Mouse (Mus musculus) kidney, postnatal 0 days (tissue): ENCODE results near the gene Erbb2. TPM values are rescaled to one million over a fixed set of nuclear protein-coding genes. Genes with fewer than 3 reads are reported as not detected.

Experiments used
- ATAC-seq: fragments of 200-750 bp; cut with Nextera tagmentation; replicated peaks from 2 replicates; pipeline ENCODE4 v1.8.0; 2017; ENCODE audit warnings: low read depth, moderate number of reproducible peaks, moderate TSS enrichment, moderate library complexity; ENCODE audit not compliant: low FRiP score
- DNase-seq: peaks from one replicate; pipeline ENCODE4 v3.0.0-alpha.2; 2016; ENCODE audit warnings: low spot score
- H3K27ac ChIP-seq: fragments of 300-500 bp; sonication (generic); 2 replicates; pipeline ENCODE4 v1.5.1; 2014; ENCODE audit warnings: mild to moderate bottlenecking
- H3K27me3 ChIP-seq: fragments of 300-500 bp; sonication (generic); 2 replicates; pipeline ENCODE4 v1.6.1; 2014; ENCODE audit warnings: low read length, mixed read lengths; ENCODE audit not compliant: insufficient read depth
- H3K36me3 ChIP-seq: fragments of 300-500 bp; sonication (generic); 2 replicates; pipeline ENCODE4 v1.6.1; 2014; ENCODE audit warnings: low read length, mixed read lengths; ENCODE audit not compliant: insufficient read depth
- H3K4me1 ChIP-seq: fragments of 300-500 bp; sonication (generic); replicated peaks from 2 replicates; pipeline ENCODE4 v1.6.1; 2014; ENCODE audit warnings: antibody characterized with exemption, low read length, mixed read lengths; ENCODE audit not compliant: insufficient read depth
- H3K4me2 ChIP-seq: fragments of 300-500 bp; sonication (generic); 2 replicates; pipeline ENCODE4 v1.6.1; 2014; ENCODE audit warnings: mild to moderate bottlenecking, low read length, moderate library complexity, mixed read lengths
- H3K4me3 ChIP-seq: fragments of 300-500 bp; sonication (generic); replicated peaks from 2 replicates; pipeline ENCODE4 v1.5.1; 2014; ENCODE audit warnings: low read depth, low read length
- H3K9ac ChIP-seq: fragments of 300-500 bp; sonication (generic); 2 replicates; pipeline ENCODE4 v1.6.1; 2014; ENCODE audit warnings: low read depth, low read length
- H3K9me3 ChIP-seq: fragments of 300-500 bp; sonication (generic); replicated peaks from 2 replicates; pipeline ENCODE4 v1.6.1; 2016; ENCODE audit warnings: low read length, inconsistent platforms, mixed read lengths
- CTCF ChIP-seq: IDR thresholded peaks from 2 replicates; pipeline ENCODE4 v1.5.1; 2016; ENCODE audit warnings: antibody characterized with exemption, low read depth, mild to moderate bottlenecking, moderate library complexity
- WGBS: fragments of 180-500 bp; shearing (Covaris S2); extraction: QIAGEN DNeasy Blood & Tissue Kit; methylation state at CpG from one replicate; pipeline ENCODE4 v1.1.7; 2014; 5-methylcytosine and 5-hydroxymethylcytosine counted together
- polyA plus RNA-seq: library from polyadenylated mRNA; unstranded; fragments of >200 nt; fragmentation: Nextera tagmentation; extraction: Ambion mirVana; gene quantifications from 2 replicates; pipeline ENCODE4 v1.2.1, GENCODE M21; 2015

The Erbb2 gene
- polyA plus RNA-seq, 1 experiment from 2014 or later, result 36.1 TPM

DNA sequence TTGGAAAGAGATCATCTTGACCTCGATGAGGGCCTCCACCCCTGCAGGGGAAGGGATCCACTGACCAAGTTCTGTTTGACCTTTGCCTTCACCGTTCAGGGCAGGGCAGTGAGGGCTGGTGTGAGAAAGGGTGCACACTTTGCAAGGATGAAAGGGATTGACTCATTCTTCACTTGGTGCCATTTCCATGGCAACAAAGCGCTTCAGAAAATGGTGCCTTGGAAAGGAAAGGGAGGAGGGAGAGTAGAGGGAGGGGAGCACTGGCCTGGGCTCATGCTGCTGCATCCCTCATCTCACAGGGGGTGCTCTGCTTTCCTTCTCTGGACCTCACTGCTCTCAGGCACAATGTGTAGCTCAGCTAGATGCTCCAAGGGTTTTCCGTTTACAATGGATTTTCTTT lies 60.4 kb downstream of the Erbb2 start:
- 55% methylated on average over 4 of the region's 4 CpGs for WGBS
- no peaks in the 10 kb centered on the region for H3K9me3 ChIP-seq

DNA sequence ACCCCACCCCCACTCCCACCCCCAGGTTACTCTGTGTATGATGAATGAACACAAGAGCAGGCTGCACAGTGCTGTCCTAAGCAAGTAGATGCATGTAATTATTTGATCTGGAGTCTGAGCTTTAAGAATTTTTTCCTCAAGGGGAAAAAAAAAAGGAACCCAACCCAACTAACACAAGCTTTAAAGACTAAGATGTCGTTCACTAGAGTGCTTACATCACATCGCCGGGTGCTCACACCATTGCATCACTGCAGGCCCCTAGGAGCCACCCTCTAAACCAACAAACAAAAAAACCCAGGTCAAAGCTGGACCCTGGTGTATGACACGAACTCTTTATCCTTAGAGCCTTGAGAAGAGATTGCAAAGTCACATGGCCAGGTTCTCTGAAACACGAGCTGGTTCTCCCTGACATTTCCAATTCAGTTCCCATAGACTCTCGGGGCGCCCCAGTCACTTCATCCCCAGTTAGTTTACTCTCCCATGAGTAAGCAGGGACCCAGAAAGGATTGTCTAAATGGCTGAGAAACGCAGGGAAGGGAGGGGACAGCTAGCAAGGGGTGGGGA lies 61.7 kb downstream of the Erbb2 start:
- Histone ChIP-seq H3K27ac (no peak overlapping the region), H3K36me3 (no peaks in the 10 kb centered on the region), H3K4me2 (no peak overlapping the region), H3K9me3 (no peaks in the 10 kb centered on the region), H3K4me3 (no peak overlapping the region), H3K27me3 (no peaks in the 10 kb centered on the region), H3K9ac (no peak overlapping the region), H3K4me1 (no peaks in the 10 kb centered on the region)
- no peak for TF ChIP-seq CTCF
- ATAC-seq (no peak), DNase-seq (no peak)
- WGBS, result 53% methylated on average over 8 of the region's 8 CpGs

More for the DNA sequence above, 60.4 kb downstream of the Erbb2 start:
- no peak for DNase-seq
- H3K27ac ChIP-seq, result no peak overlapping the region
- H3K9ac ChIP-seq, result no peak overlapping the region
- H3K36me3 ChIP-seq, result no peaks in the 10 kb centered on the region
- H3K27me3 ChIP-seq, result no peaks in the 10 kb centered on the region
- H3K4me1 ChIP-seq, result no peaks in the 10 kb centered on the region
- ATAC-seq, result no peak
- TF ChIP-seq CTCF, result no peak
- H3K4me3 ChIP-seq, result no peak overlapping the region
- H3K4me2 ChIP-seq, result no peak overlapping the region

DNA sequence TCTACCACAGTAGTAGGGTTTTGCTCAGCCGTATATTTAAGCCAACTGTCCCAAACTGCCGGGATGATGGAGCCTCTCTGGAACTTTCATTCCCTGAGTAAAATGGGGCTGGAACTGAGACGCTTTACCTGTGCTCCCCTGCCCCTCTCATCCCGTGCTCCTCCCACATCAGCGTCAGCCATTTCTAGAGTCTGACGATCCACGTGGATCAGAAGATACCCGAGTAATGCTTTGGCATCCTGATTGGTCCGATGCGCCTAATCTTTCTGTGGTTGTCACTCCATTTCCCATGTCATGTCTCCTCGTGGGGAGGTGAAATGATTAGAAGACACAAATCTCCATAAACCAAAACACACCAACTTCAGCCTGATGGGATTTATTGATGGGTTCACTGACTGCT lies 62.7 kb downstream of the Erbb2 start:
- no peak overlapping the region for H3K4me3 ChIP-seq
- no peak for TF ChIP-seq CTCF
- H3K4me2 ChIP-seq, result no peak overlapping the region
- no peaks in the 10 kb centered on the region for H3K4me1 ChIP-seq
- no peaks in the 10 kb centered on the region for H3K36me3 ChIP-seq
- no peak for DNase-seq
- H3K9ac ChIP-seq, result no peak overlapping the region
- H3K9me3 ChIP-seq, result no peaks in the 10 kb centered on the region
- no peaks in the 10 kb centered on the region for H3K27me3 ChIP-seq
- WGBS, result 89% methylated on average over 11 of the region's 11 CpGs
- ATAC-seq, result no peak
- H3K27ac ChIP-seq, result no peak overlapping the region

DNA sequence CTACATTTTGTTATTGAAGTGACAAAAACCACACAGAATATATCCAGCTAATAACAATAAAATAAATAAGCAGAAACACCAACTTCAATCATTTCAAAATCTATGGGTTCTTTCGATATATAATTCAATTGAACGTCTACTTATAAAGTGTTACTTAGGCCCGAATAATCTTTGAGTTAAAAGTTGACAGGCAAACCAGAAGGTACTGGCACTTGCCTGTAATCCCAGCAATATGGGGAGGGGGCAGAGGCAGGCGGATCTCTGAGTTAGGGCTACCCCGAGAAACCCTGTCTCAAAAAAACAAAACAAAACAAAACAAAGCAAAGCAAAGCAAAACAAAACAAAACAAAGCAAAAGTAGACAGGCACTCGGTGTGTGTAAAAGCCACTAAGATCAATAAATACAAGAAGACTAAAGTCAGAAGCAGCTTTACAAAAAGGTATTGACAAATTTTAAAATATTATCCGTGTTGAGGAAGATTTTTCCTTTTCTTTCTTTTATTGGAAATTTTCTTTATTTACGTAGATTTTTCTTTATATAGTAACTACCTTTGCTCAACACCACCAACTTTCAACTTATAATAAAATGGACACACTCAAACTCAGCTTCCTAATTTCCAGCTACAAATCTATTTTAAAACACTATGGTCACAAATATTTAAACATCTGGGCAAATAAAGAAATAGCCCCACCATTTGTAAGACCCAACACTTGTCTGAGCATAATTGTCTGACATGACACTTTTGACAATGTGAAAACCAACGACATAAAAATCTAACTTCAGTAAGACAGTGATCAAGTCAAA lies 63.6 kb downstream of the Erbb2 start:
- Histone ChIP-seq H3K9ac (no peak overlapping the region), H3K9me3 (no peaks in the 10 kb centered on the region), H3K4me3 (no peak overlapping the region), H3K4me1 (no peaks in the 10 kb centered on the region), H3K27me3 (no peaks in the 10 kb centered on the region), H3K4me2 (no peak overlapping the region), H3K27ac (no peak overlapping the region), H3K36me3 (no peaks in the 10 kb centered on the region)
- ATAC-seq (no peak), DNase-seq (no peak)
- TF ChIP-seq CTCF, result no peak
- WGBS, result 84% methylated on average over 9 of the region's 9 CpGs

DNA sequence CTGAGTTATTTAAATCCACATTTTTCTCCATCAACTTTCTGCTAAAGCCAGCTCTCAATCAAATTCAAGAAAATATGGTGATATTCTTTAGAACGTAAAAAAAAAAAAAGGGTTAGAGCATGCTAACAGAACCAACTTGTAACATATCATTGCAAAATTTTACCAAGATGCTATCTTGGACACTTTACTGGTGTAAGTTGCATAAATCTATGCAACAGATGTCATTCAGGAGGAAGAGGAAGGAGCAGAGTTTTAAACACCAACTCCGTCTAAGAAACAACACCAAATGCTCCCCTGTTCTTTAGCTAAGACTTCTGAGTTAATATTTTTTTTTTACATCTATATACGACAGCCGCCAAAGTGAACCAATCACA lies 64.2 kb downstream of the Erbb2 start:
- Histone ChIP-seq H3K9me3 (no peaks in the 10 kb centered on the region), H3K4me1 (no peaks in the 10 kb centered on the region), H3K4me2 (no peak overlapping the region), H3K9ac (no peak overlapping the region), H3K36me3 (no peaks in the 10 kb centered on the region), H3K4me3 (no peak overlapping the region), H3K27me3 (no peaks in the 10 kb centered on the region), H3K27ac (no peak overlapping the region)
- ATAC-seq, result no peak
- no peak for DNase-seq
- TF ChIP-seq CTCF, result no peak
- 77% methylated on average over 4 of the region's 4 CpGs for WGBS

DNA sequence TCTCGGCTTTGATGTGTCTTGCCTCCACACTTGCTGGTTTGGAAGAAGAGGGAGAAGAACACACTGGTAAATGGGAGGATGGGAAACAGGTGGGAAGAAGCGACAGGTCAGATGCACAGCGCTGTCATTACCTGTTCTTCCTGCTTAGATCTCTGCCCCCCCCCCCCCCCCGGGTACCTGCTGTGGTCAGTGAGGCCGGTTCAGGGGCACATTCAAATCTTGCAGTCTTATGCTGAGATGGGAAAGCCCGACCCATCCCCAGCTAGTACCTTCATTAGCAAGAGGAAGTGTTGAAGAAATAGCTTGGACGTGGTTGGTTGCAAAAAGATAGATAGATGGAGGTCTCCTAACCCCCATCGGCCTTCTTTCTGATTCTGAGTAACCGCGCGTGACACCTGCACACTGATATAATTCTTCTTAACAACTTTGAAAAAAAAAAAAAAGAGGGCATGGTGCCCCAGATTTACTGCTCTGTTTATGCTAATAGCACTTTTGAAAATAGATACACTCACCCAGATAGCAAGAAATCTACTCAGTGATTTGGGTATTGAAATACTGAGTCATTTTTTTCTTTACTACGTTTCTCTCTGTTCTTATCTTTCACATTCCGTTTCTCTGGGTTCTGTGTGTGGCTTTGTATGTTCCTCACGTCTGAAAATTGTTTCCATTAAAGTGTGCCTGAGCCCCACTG lies 64.9 kb downstream of the Erbb2 start:
- no peak for DNase-seq
- Histone ChIP-seq H3K9me3 (no peaks in the 10 kb centered on the region), H3K4me1 (no peaks in the 10 kb centered on the region), H3K27me3 (no peaks in the 10 kb centered on the region), H3K4me3 (no peak overlapping the region), H3K27ac (no peak overlapping the region), H3K9ac (no peak overlapping the region), H3K36me3 (no peaks in the 10 kb centered on the region), H3K4me2 (no peak overlapping the region)
- WGBS, result 46% methylated on average over 14 of the region's 14 CpGs
- TF ChIP-seq CTCF, result no peak
- ATAC-seq, result no peak
